Mouse (Mus musculus) adrenal gland, postnatal 36 days (tissue): ENCODE measurements around the gene Pttg1. TPM values are rescaled to one million over a fixed set of nuclear protein-coding genes. Genes with fewer than 3 reads are reported as not detected.

Experiments used
- DNase-seq, 2 experiments: peaks; one replicate each; pipeline ENCODE4 v3.0.0; 2021; ENCODE audit warnings: mixed read lengths in 1 of 2
- total RNA-seq, 2 experiments: library from RNA; stranded (reverse); gene quantifications; 2 replicates each; pipeline ENCODE4 v1.2.3; 2021

Gene Pttg1
- total RNA-seq, 2 experiments from 2014 or later: 38.6 to 47.6 TPM

GRCm38 (mm10) chr11:43410291-43410690 is 15.8 kb downstream of the Pttg1 start:
- DNase-seq: no peak

GRCm38 (mm10) chr11:43408888-43409287 is 17.2 kb downstream of the Pttg1 start:
- no peak for DNase-seq

- DNase-seq: no peak
These were observed 21.8 kb downstream of the Pttg1 start for GRCm38 (mm10) chr11:43404150-43404807.

GRCm38 (mm10) chr11:43400131-43400530 is 25.9 kb downstream of the Pttg1 start:
- DNase-seq: no peak

GRCm38 (mm10) chr11:43399297-43399696 is 26.8 kb downstream of the Pttg1 start:
- DNase-seq: no peak

- DNase-seq: no peak
These were observed 29.4 kb downstream of the Pttg1 start for GRCm38 (mm10) chr11:43396672-43397071.

GRCm38 (mm10) chr11:43396246-43396645 is 29.8 kb downstream of the Pttg1 start:
- DNase-seq: no peak

- peak in 1 of 2 experiments; percentile 21 for DNase-seq
These were observed 30.7 kb downstream of the Pttg1 start for GRCm38 (mm10) chr11:43395073-43395948.

- no peak for DNase-seq
These were observed 32.7 kb downstream of the Pttg1 start for GRCm38 (mm10) chr11:43393325-43393724.

GRCm38 (mm10) chr11:43392757-43393156 is 33.3 kb downstream of the Pttg1 start:
- no peak for DNase-seq

- no peak for DNase-seq
These were observed 36.9 kb downstream of the Pttg1 start for GRCm38 (mm10) chr11:43389118-43389517.

GRCm38 (mm10) chr11:43388122-43389097 is 37.6 kb downstream of the Pttg1 start:
- no peak for DNase-seq

GRCm38 (mm10) chr11:43387004-43387880 is 38.8 kb downstream of the Pttg1 start:
- DNase-seq: no peak

- peak in 1 of 2 experiments; percentile 8 for DNase-seq
These were observed 40.3 kb downstream of the Pttg1 start for GRCm38 (mm10) chr11:43385716-43386115.

- DNase-seq: peak; percentile 59 to 71
These were observed 40.9 kb downstream of the Pttg1 start for GRCm38 (mm10) chr11:43385055-43385649.

GRCm38 (mm10) chr11:43383581-43383980 is 42.5 kb downstream of the Pttg1 start:
- DNase-seq: no peak

GRCm38 (mm10) chr11:43380901-43381300 is 45.1 kb downstream of the Pttg1 start:
- no peak for DNase-seq

GRCm38 (mm10) chr11:43379911-43380485 is 46.1 kb downstream of the Pttg1 start:
- DNase-seq: no peak

- no peak for DNase-seq
These were observed 46.6 kb downstream of the Pttg1 start for GRCm38 (mm10) chr11:43379488-43379887.
